Mouse (Mus musculus) adrenal gland, adult 10 weeks (tissue): ENCODE results near the gene Actr1b. TPM values are rescaled to one million over a fixed set of nuclear protein-coding genes. Genes with fewer than 3 reads are reported as not detected.

Experiments used
- polyA plus RNA-seq: library from polyadenylated mRNA; stranded (reverse); fragments of 350-450 nt; fragmentation: Illumina TruSeq; extraction: RNeasy Lipid Tissue Mini Kit (QIAGEN cat#74804); gene quantifications from one replicate; pipeline ENCODE4 v1.2.3, GENCODE M21; 2014; ENCODE audit warnings: low read depth, low replicate concordance

The Actr1b gene
- 22.0 TPM for polyA plus RNA-seq

DNA sequence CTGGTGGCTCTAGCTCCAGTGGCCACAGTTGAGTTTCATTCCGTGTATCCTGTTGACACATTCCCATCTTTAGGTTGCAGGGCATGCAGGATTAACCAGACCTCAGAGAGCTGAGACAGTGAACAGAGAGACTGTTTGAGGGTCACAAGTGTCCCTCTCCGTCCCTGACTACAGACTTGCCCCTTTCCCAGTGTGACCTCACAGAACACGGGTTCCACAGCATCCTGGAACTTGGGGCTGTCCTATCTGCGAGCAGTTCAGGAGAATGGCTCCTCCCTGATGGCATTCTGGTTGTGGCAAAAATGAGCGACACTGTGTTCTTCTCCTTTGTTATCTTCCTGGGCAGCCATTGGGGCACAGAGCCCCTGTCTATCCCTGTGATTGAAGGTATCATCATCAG, at the start of gene Actr1b:
Gene Actr1b (minus strand): TSS at position 112 of the 400 bp plus-strand sequence.

GRCm38 (mm10) chr1:36761568-36761967, 47.3 kb upstream of the Actr1b start, which contains the start of gene Zap70:
Gene Zap70 (plus strand): TSS chr1:36761798.

DNA sequence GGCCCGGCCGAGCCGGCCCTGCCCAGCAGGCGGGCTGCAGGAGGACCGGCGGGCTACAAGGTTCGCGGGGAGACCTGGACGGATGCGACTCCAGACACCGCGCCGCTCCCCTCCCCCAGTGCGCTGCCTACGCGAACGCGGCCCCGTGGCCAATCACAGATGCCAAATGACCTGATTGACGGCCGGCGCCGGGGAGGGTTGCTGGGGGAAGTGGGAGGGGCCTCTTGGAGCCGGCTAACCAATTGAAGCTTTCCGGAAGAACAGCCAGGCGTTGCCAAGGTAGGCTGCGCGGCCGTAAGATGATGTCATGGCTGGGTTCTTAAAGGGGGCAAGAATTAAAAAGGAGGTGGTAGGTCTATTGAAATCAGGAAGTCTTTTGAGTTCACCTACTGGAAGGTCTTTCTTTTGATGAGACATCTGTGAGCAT, 4.4 kb downstream of the Actr1b start, which contains the start of gene 4933424G06Rik:
Gene 4933424G06Rik (plus strand): TSS at position 296 of the 427 bp plus-strand sequence.

DNA sequence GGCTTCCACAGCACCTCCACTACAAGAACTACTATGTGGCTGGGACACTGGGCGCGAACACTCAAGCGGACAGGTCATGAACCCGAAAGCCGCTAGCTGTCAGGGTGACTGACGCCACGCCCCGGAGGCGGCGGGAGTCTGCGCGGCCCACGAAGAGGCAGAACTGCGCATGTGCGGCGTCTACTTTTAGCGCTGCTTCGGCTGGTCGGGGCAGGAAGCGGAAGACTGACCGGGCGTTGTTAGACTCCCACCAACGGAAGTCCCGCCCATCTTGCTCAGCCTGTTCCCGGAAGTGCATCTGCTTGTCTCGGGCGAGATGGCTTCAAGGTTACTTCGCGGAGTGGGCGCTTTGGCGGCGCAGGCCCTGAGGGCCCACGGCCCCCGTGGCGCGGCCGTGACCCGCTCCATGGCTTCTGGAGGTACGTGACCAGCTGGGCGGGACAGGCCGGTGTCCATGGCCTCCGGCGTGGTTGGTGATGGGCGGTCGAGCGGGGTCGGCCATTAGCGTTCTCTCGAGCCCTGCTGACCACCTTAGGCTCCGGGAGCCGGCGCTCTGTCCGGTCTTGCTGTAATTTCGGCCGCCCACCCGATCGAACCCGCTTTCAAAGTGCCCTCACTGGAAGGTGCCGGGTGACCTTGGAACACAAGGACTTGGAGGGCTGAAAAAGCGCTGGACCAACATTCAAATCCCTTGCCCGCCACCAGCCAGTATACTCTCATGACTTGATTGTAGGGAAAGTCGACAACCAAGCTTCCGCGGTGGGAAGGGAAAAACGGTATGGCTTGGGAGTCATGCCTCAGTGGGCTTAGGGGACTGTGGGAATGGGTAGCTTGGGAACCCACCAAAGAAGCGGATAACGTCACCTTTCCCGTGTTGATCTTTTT, 22.7 kb downstream of the Actr1b start, which contains the start of gene Cox5b:
Gene Cox5b (plus strand): TSS at position 179 of the 885 bp plus-strand sequence.

DNA sequence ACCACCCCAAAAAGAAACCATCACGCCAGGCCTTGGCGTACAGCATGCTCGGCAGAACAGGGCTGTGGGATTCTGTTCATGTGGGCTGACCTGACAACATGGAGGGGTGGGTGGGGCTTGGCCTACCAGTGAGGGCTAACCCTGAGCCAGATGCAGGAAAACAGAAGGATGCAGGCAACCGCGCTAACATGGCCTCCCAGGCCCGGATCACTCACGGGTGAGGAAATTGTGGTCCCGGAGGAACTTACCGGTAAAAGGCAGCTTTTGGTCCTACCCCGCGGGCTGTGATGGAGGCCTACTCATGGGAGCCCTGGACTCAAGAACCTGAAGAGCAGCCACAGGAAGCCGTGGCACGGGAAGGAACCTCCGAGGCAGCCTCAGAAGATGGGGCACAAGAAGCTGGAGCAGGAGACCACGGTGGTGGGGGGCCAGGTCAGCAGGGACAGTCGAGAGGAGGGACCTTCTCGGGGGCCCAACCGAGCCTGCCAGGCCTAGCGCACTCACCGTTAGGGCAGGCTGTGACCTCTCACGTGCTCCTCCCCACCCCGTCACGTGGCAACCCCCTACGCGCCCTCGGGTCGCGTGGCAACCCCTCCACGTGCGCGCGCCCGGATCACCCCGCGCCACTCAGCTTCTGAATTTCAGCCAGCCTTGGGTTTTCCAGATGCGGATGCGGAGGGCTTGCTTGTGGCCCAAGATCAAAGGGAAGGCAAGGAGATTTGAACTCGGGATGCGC, 31.4 kb downstream of the Actr1b start, which contains the start of gene Fam178b:
Gene Fam178b (minus strand): TSS at position 564 of the 736 bp plus-strand sequence.

Other genes with a start within 250 kb of the Actr1b start
- 1.6 TPM for gene Cnnm4, start 242.8 kb downstream of the Actr1b start, polyA plus RNA-seq
- gene Cnnm3, start 202.6 kb downstream of the Actr1b start, polyA plus RNA-seq = 11.4 TPM
- 7.8 TPM for gene Ankrd23, start 177.5 kb downstream of the Actr1b start, polyA plus RNA-seq
- gene Gm42417, start 175.0 kb downstream of the Actr1b start, polyA plus RNA-seq = not detected
- 3.6 TPM for gene Ankrd39, start 167.0 kb downstream of the Actr1b start, polyA plus RNA-seq
- gene Sema4c, start 156.1 kb downstream of the Actr1b start, polyA plus RNA-seq = 1.7 TPM
- gene Fam178b, start 31.2 kb downstream of the Actr1b start, polyA plus RNA-seq = not detected
- 87.3 TPM for gene Cox5b, start 23.0 kb downstream of the Actr1b start, polyA plus RNA-seq
- not detected for gene 4933424G06Rik, start 4.3 kb downstream of the Actr1b start, polyA plus RNA-seq
- gene Zap70, start 47.4 kb upstream of the Actr1b start, polyA plus RNA-seq = not detected
- gene Tmem131, start 229.2 kb upstream of the Actr1b start, polyA plus RNA-seq = 53.2 TPM